Mouse (Mus musculus) olfactory bulb, adult 2 months (tissue): Measurements from ENCODE around the gene Ninj2.

Experiments used
- CTCF ChIP-seq: fragments of 200-500 bp; IDR thresholded peaks from 2 replicates; pipeline ENCODE4 v1.5.1; 2012; ENCODE audit warnings: low read depth, mild to moderate bottlenecking, low read length, moderate library complexity; ENCODE audit not compliant: insufficient read depth
- POLR2A ChIP-seq: fragments of 200-500 bp; IDR thresholded peaks from 2 replicates; pipeline ENCODE4 v1.6.1; 2012; ENCODE audit warnings: mild to moderate bottlenecking, low read depth, low read length, moderate library complexity; ENCODE audit not compliant: insufficient read depth

GRCm38 (mm10) chr6:120222669-120223068, 129.5 kb downstream of the Ninj2 start:
- TF ChIP-seq CTCF, result no peak
- no peak for TF ChIP-seq POLR2A
